Mouse (Mus musculus) heart, embryonic 10.5 days (tissue): ENCODE results near the gene Tspan15. TPM values are rescaled to one million over a fixed set of nuclear protein-coding genes. Genes with fewer than 3 reads are reported as not detected.

Source experiments
- microRNA-seq: library from miRNA; unstranded; fragments of <30 nt; microRNA quantifications from one replicate; pipeline ENCODE4, GENCODE M21; 2017
- polyA plus RNA-seq: library from polyadenylated mRNA; unstranded; fragments of >200 nt; fragmentation: Nextera tagmentation; extraction: Ambion mirVana; gene quantifications from 2 replicates; pipeline ENCODE4 v1.2.1, GENCODE M21; 2016

Gene Tspan15
- polyA plus RNA-seq, 1 experiment from 2014 or later, result 13.9 TPM

Small RNA genes lying within 50 kb of the gene (microRNA-seq; reads per million reads assigned to microRNA genes)
- gene Mir7662, result 1.0 reads per million

Other genes starting within 250 kb of the Tspan15 start
- gene Neurog3, start 98.2 kb downstream of the Tspan15 start, polyA plus RNA-seq, result not detected in 2 replicates
- 3.1 and 5.9 TPM in 2 replicates for gene Fam241b, start 87.3 kb downstream of the Tspan15 start, polyA plus RNA-seq
- not detected in 2 replicates for gene Tacr2, start 21.2 kb upstream of the Tspan15 start, polyA plus RNA-seq
- gene Hk1, start 148.7 kb upstream of the Tspan15 start, polyA plus RNA-seq, result 157 and 286 TPM in 2 replicates
- 2.2 and 4.7 TPM in 2 replicates for gene Hkdc1, start 191.2 kb upstream of the Tspan15 start, polyA plus RNA-seq
- 0.76 and 0.95 TPM in 2 replicates for gene 4930507D05Rik, start 218.2 kb upstream of the Tspan15 start, polyA plus RNA-seq
- 32.8 and 36.0 TPM in 2 replicates for gene Supv3l1, start 218.5 kb upstream of the Tspan15 start, polyA plus RNA-seq